Mouse (Mus musculus) cerebellum, adult 2 months (tissue): ENCODE measurements around the gene Wdr35. TPM values are rescaled to one million over a fixed set of nuclear protein-coding genes. Genes with fewer than 3 reads are reported as not detected.

Source experiments
- DNase-seq, 2 experiments: peaks; one replicate each; pipeline ENCODE4 v3.0.0; 2021
- H3K27ac ChIP-seq: fragments of 200-500 bp; 2 replicates; pipeline ENCODE4 v1.5.1; 2012; ENCODE audit warnings: low read length, control low read depth, inconsistent platforms; ENCODE audit not compliant: insufficient read depth
- H3K27me3 ChIP-seq: fragments of 200-500 bp; 2 replicates; pipeline ENCODE4 v1.6.1; 2012; ENCODE audit warnings: inconsistent platforms, mild to moderate bottlenecking, low read length, moderate library complexity; ENCODE audit not compliant: control insufficient read depth, insufficient read depth
- H3K4me1 ChIP-seq: fragments of 200-500 bp; 2 replicates; pipeline ENCODE4 v1.6.1; 2011; ENCODE audit warnings: low read length; ENCODE audit not compliant: control insufficient read depth, insufficient read depth
- H3K4me3 ChIP-seq: fragments of 200-500 bp; replicated peaks from 2 replicates; pipeline ENCODE3; 2011; ENCODE audit warnings: mild to moderate bottlenecking, low read depth, low read length, control low read depth; ENCODE audit not compliant: insufficient read depth
- CTCF ChIP-seq: fragments of 200-500 bp; IDR thresholded peaks from 2 replicates; pipeline ENCODE4 v1.5.1; 2011; ENCODE audit warnings: low read depth, mild to moderate bottlenecking, control low read depth, low read length, moderate library complexity, borderline replicate concordance; ENCODE audit not compliant: insufficient read depth
- POLR2A ChIP-seq: fragments of 200-500 bp; IDR thresholded peaks from 2 replicates; pipeline ENCODE4 v1.6.1; 2011; ENCODE audit warnings: low read length, control low read depth, borderline replicate concordance; ENCODE audit not compliant: insufficient read depth
- WGBS: fragments of 180-500 bp; shearing (Covaris S2); methylation state at CpG from one replicate; pipeline ENCODE4 v1.1.7; 2018; 5-methylcytosine and 5-hydroxymethylcytosine counted together
- polyA plus RNA-seq: library from polyadenylated mRNA; depleted of rRNA; stranded (reverse); fragments of >200 nt; gene quantifications from 2 replicates; pipeline ENCODE4 v1.2.3, GENCODE M21; 2012

Gene Wdr35
- polyA plus RNA-seq, 1 experiment = 15.1 TPM

- Histone ChIP-seq H3K4me3 (no peak overlapping the region), H3K27me3 (no peaks in the 10 kb centered on the region)
- WGBS = 71% methylated on average over 4 of the region's 4 CpGs
These were observed 32.5 kb upstream of the Wdr35 start for GRCm38 (mm10) chr12:8941131-8941615.

GRCm38 (mm10) chr12:8941699-8942392 is 31.8 kb upstream of the Wdr35 start:
- no peak for DNase-seq
- Histone ChIP-seq H3K4me1 (no peaks in the 10 kb centered on the region), H3K27me3 (no peaks in the 10 kb centered on the region), H3K27ac (no peak overlapping the region), H3K4me3 (no peak overlapping the region)
- TF ChIP-seq CTCF = no peak
- no peak for TF ChIP-seq POLR2A
- WGBS = 75% methylated on average over 4 of the region's 4 CpGs

More at GRCm38 (mm10) chr12:8941131-8941615, 32.5 kb upstream of the Wdr35 start:
- Histone ChIP-seq H3K27ac (no peak overlapping the region), H3K4me1 (no peaks in the 10 kb centered on the region)
- DNase-seq = no peak
- TF ChIP-seq POLR2A = no peak

GRCm38 (mm10) chr12:8947163-8947562 is 26.5 kb upstream of the Wdr35 start:
- no peak overlapping the region for H3K27ac ChIP-seq

DNA sequence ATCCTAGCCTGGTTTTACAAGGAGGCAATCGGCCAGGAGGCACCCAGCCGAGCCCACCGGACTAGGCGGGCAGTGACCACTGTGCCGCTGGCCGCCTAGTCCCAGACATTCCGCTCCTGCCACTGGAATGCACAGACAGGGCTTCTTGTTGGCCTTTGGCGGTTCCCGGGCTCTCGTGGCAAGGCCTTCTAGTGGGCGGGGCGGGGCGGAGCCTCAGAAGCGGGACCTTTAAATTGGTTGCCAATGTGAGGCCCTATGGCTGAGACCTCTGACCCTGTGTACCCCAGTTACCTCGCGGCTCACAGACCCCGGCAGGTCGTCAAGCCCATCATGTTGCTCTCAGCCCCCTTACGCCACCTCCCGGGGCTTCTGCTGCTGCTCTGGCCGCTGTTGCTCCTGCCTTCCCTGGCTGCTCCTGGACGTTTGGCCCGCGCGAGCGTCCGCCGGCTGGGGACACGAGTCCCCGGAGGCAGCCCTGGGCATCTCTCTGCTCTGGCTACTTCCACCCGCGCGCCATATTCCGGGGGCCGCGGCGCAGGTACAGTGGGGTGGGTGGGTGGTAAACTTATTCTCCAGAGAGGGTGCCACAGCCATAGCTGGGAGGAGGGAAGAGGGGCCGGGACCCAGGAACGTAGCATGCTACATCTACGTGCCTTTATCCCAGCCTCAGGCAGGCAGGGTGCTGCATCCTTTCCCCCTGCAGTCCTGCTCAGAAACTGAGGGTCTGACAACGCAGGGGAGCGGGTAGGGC is 25.8 kb upstream of the Wdr35 start, which contains the start of gene Matn3:
Matn3 (plus strand) TSS at position 216 of the 751 bp plus-strand sequence.
- H3K27ac ChIP-seq = no peak within 1 kb of the TSS
- H3K4me1 ChIP-seq = no peaks in the 10 kb centered on the region
- H3K4me3 ChIP-seq = peak within 1 kb of the TSS; percentile 32
- TF ChIP-seq CTCF (no peak), POLR2A (no peak)
- peak; percentile 34 to 40 for DNase-seq
- 1% methylated on average over 42 of the region's 42 CpGs for WGBS
- H3K27me3 ChIP-seq = no peaks in the 10 kb centered on the region

More at GRCm38 (mm10) chr12:8947163-8947562, 26.5 kb upstream of the Wdr35 start:
- TF ChIP-seq CTCF (no peak), POLR2A (no peak)
- H3K27me3 ChIP-seq = no peaks in the 10 kb centered on the region
- no peak overlapping the region for H3K4me3 ChIP-seq
- WGBS = 73% methylated on average over 9 of the region's 9 CpGs
- H3K4me1 ChIP-seq = no peaks in the 10 kb centered on the region
- no peak for DNase-seq

DNA sequence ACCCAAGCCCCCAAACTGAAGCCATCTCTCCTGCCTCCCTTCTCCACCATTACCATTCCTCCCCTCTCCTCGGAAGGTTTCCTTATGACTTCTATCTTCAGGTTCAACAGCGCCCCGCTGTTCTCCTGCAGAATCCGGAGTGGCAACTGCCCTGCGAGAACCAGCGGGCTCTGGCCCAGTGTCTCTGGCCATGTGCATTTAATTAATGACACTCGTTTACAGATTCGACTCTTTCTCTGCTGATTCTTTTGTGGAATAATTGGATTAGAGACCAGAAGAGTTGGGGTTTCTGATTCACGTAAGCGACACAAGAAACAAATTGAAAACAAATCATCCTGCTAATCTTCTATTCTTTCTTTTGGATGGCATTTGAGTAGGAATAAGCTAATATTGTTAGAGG is 20.6 kb upstream of the Wdr35 start:
- no peak overlapping the region for H3K27ac ChIP-seq
- no peaks in the 10 kb centered on the region for H3K4me1 ChIP-seq
- DNase-seq = no peak
- TF ChIP-seq CTCF (no peak), POLR2A (no peak)
- no peak overlapping the region for H3K4me3 ChIP-seq
- WGBS = 61% methylated on average over 10 of the region's 10 CpGs
- no peaks in the 10 kb centered on the region for H3K27me3 ChIP-seq

- H3K27me3 ChIP-seq = no peaks in the 10 kb centered on the region
- WGBS = 52% methylated on average over 9 of the region's 9 CpGs
- no peaks in the 10 kb centered on the region for H3K4me1 ChIP-seq
- H3K4me3 ChIP-seq = no peak overlapping the region
- TF ChIP-seq CTCF (no peak), POLR2A (no peak)
- H3K27ac ChIP-seq = no peak overlapping the region
- no peak for DNase-seq
These were observed 19.5 kb upstream of the Wdr35 start for GRCm38 (mm10) chr12:8954161-8954561.

GRCm38 (mm10) chr12:8961607-8962316 is 11.9 kb upstream of the Wdr35 start:
- Histone ChIP-seq H3K4me1 (no peaks in the 10 kb centered on the region), H3K27me3 (no peaks in the 10 kb centered on the region), H3K27ac (no peak overlapping the region), H3K4me3 (no peak overlapping the region)
- TF ChIP-seq CTCF (no peak), POLR2A (no peak)
- 27% methylated on average over 9 of the region's 9 CpGs for WGBS
- no peak for DNase-seq
